Mouse (Mus musculus) heart, adult 2 months (tissue): ENCODE data around the gene Myl3.

ENCODE experiments used
- CTCF ChIP-seq: fragments of 200-600 bp; IDR thresholded peaks from 2 replicates; pipeline ENCODE4 v1.8.1; 2022; ENCODE audit warnings: antibody characterized with exemption, mild to moderate bottlenecking, moderate library complexity
- EP300 ChIP-seq: fragments of 200-500 bp; IDR thresholded peaks from 2 replicates; pipeline ENCODE4 v1.6.1; 2011; ENCODE audit warnings: low read depth, low read length, control low read depth; ENCODE audit not compliant: insufficient read depth
- POLR2A ChIP-seq: fragments of 200-500 bp; IDR thresholded peaks from 2 replicates; pipeline ENCODE4 v1.6.1; 2011; ENCODE audit warnings: mild to moderate bottlenecking, low read depth, low read length, control low read depth; ENCODE audit not compliant: insufficient read depth

- TF ChIP-seq CTCF (peak; percentile 75), EP300 (no peak), POLR2A (no peak)
These were observed 11.8 kb upstream of the Myl3 start for GRCm38 (mm10) chr9:110729841-110730240.
